10 mouse cellular contexts compared by ENCODE assay signal in genomic region chr1:30060806-30061205, GRCm38 (mm10).
DNase-seq lines count a peak whose midpoint lies in the region; ATAC-seq and TF ChIP-seq lines count a peak whose summit lies in the region.
"Had no signal": no experiment of that assay in that cellular context is flagged by ENCODE, and none has a peak within 500 bp of the region (broad histone marks: within the 10 kb centered on the region; RNA-seq: fewer than 3 reads in every experiment).

No protein-coding gene starts in this region.

- H3K4me3 ChIP-seq in lung, embryonic 14.5 days (ENCODE audit: low read depth, low read length), result no peak overlapping the region

- ATAC-seq in lung, embryonic 14.5 days (ENCODE audit: insufficient read depth), result peak; percentile 65; the same call in 1 of the 2 replicates
- ATAC-seq in inflammation-experienced regulatory T-cells, adult 6 months, result no peak

- no peak overlapping the region for H3K4me2 ChIP-seq in lung, embryonic 14.5 days

- no peaks in the 10 kb centered on the region for H3K36me3 ChIP-seq in lung, embryonic 14.5 days (ENCODE audit: insufficient read depth)

- 4% methylated on average over 1 of the region's 1 CpGs for WGBS in lung, embryonic 14.5 days

- no peaks in the 10 kb centered on the region for H3K9me3 ChIP-seq in lung, embryonic 14.5 days (ENCODE audit: low read depth, low read length)

- H3K9ac ChIP-seq in lung, embryonic 14.5 days, result no peak overlapping the region

- H3K4me1 ChIP-seq in lung, embryonic 14.5 days (ENCODE audit: insufficient read depth), result no peaks in the 10 kb centered on the region

- H3K27ac ChIP-seq in lung, embryonic 14.5 days (ENCODE audit: low read depth), result no peak overlapping the region

- TF ChIP-seq CTCF in lung, embryonic 14.5 days (IDR thresholded peaks at IDR 0.05; ENCODE audit: low read depth), result no peak

- H3K27me3 ChIP-seq in lung, embryonic 14.5 days (ENCODE audit: insufficient read depth, low read length), result no peaks in the 10 kb centered on the region

- peak; percentile 80 for DNase-seq in lung, embryonic 14.5 days
- DNase-seq in lung, postnatal 25 days (ENCODE audit: low spot score), result no peak
- DNase-seq in embryo, embryonic 11.5 days (ENCODE audit: low read depth, low spot score), result peak; percentile 35
- peak; percentile 51 for DNase-seq in forelimb bud, embryonic 11.5 days (ENCODE audit: low read depth, low spot score)
- peak; percentile 38 for DNase-seq in retina, embryonic 14.5 days (ENCODE audit: low spot score)
- no peak for DNase-seq in cerebellum, adult 9-11 months
- DNase-seq: cerebellum, adult 11 months; kidney, postnatal 4 days; lung, postnatal 10 days had no signal

Comparison
In these comparisons a context has a peak if more than half of its experiments do, and no peak if none do; other contexts are left out.
1. DNase-seq: peak in lung, embryonic 14.5 days (single experiment), embryo, embryonic 11.5 days (single experiment), forelimb bud, embryonic 11.5 days (single experiment) and retina, embryonic 14.5 days (single experiment); none in lung, postnatal 25 days (single experiment) and cerebellum, adult 9-11 months (single experiment).